Comparison of ENCODE assay signal across 8 mouse cellular contexts in the genomic region with DNA sequence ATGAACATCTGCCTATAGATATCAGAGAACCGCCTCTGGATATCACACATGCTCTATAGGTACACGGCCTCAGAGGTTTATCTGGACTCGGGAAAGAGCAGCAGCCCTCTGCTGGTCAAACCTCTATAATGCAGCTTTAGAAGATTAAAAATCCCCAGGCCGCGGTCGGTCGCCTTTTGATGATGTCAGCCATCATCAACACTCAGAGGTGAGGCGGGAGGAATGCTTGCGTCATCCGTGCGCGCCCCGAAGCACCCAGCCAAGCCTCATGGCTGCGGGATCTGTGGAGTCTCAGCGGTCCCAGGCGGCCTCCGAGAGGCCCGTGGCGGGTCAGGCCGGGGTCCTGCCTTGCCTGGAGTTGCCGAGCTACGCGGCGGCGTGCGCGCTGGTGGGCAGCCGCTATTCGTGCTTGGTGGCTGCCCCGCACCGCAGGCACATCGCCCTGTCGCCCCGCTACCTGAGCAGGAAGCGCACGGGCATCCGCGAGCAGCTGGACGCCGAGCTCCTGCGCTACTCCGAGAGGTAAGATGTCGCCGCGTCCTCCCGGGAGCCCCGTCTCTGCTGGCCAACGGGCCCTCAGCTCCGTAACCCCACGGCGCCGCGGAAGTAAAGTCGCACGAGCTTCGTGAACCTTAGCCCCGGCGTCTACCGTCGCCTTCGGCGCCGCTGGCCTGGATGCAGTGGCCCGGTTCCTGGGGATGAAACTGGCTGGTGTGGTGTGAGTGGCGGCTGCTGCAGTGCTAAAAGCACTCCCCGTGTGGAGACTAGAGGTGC. TPM values are rescaled to one million over a fixed set of nuclear protein-coding genes. Genes with fewer than 3 reads are reported as not detected.
DNase-seq lines count a peak whose midpoint lies in the region; ATAC-seq and TF ChIP-seq lines count a peak whose summit lies in the region.

TSS of gene Twistnb (plus strand) at position 249 of the 774 bp plus-strand sequence.

- peak; percentile 79 for TF ChIP-seq POLR2A in testis, adult 2 months (IDR thresholded peaks at IDR 0.05; ENCODE audit: control insufficient read depth, low read depth, low read length)

- peaks cover 9% of the 10 kb centered on the region for H3K36me3 ChIP-seq in E14TG2a.4 (ENCODE audit: insufficient read depth, low read length)
- H3K36me3 ChIP-seq in forebrain, embryonic 12.5 days (replicated peaks) = no peaks in the 10 kb centered on the region
- no peaks in the 10 kb centered on the region for H3K36me3 ChIP-seq in heart, postnatal 0 days (replicated peaks; ENCODE audit: control insufficient read depth, insufficient read depth, low read length)
- no peaks in the 10 kb centered on the region for H3K36me3 ChIP-seq in liver, embryonic 16.5 days (ENCODE audit: control insufficient read depth, insufficient read depth)
- H3K36me3 ChIP-seq in neural tube, embryonic 13.5 days = no peaks in the 10 kb centered on the region
- no peaks in the 10 kb centered on the region for H3K36me3 ChIP-seq in testis, adult 2 months (ENCODE audit: control insufficient read depth, insufficient read depth, low read length)

- peaks cover 68% of the 10 kb centered on the region for H3K4me1 ChIP-seq in E14TG2a.4 (replicated peaks; ENCODE audit: low read depth, low read length)
- H3K4me1 ChIP-seq in forebrain, embryonic 12.5 days = peaks cover 8% of the 10 kb centered on the region
- H3K4me1 ChIP-seq in heart, postnatal 0 days (ENCODE audit: control insufficient read depth, insufficient read depth) = peaks cover 7% of the 10 kb centered on the region
- peaks cover 6% of the 10 kb centered on the region for H3K4me1 ChIP-seq in liver, embryonic 16.5 days (ENCODE audit: control insufficient read depth, low read depth, low read length)
- peaks cover 7% of the 10 kb centered on the region for H3K4me1 ChIP-seq in neural tube, embryonic 13.5 days (replicated peaks)
- H3K4me1 ChIP-seq in testis, adult 2 months (ENCODE audit: control insufficient read depth, insufficient read depth, low read length) = peaks cover 2% of the 10 kb centered on the region; the same call in 1 of the 2 replicates

- under 1% methylated on average over 66 of the region's 66 CpGs for WGBS in forebrain, embryonic 12.5 days
- under 1% methylated on average over 62 of the region's 66 CpGs for WGBS in heart, postnatal 0 days
- WGBS in liver, embryonic 16.5 days (ENCODE audit: insufficient replicate concordance) = 0% methylated on average over 61 of the region's 66 CpGs
- under 1% methylated on average over 66 of the region's 66 CpGs for WGBS in neural tube, embryonic 13.5 days

- H3K9ac ChIP-seq in forebrain, embryonic 12.5 days = peak within 1 kb of the TSS; percentile 83
- peak within 1 kb of the TSS; percentile 75 for H3K9ac ChIP-seq in heart, postnatal 0 days (replicated peaks; ENCODE audit: low read depth, low read length)
- H3K9ac ChIP-seq in liver, embryonic 16.5 days (ENCODE audit: low read depth, low read length) = peak within 1 kb of the TSS; percentile 88
- peak within 1 kb of the TSS; percentile 87 for H3K9ac ChIP-seq in neural tube, embryonic 13.5 days

- peak within 1 kb of the TSS; percentile 98 for H3K4me3 ChIP-seq in E14TG2a.4 (replicated peaks; ENCODE audit: low read length)
- H3K4me3 ChIP-seq in forebrain, embryonic 12.5 days (replicated peaks) = peak within 1 kb of the TSS; percentile 95
- peak within 1 kb of the TSS; percentile 87 for H3K4me3 ChIP-seq in heart, postnatal 0 days (ENCODE audit: low read depth, low read length)
- peak within 1 kb of the TSS; percentile 93 for H3K4me3 ChIP-seq in liver, embryonic 16.5 days (ENCODE audit: low read depth, low read length)
- H3K4me3 ChIP-seq in neural tube, embryonic 13.5 days = peak within 1 kb of the TSS; percentile 99
- peak within 1 kb of the TSS; percentile 91 for H3K4me3 ChIP-seq in testis, adult 2 months (ENCODE audit: control insufficient read depth, low read depth, low read length)

- TF ChIP-seq EP300 in heart, postnatal 0 days (IDR thresholded peaks at IDR 0.05; ENCODE audit: low read depth) = no peak

- ATAC-seq in forebrain, embryonic 12.5 days (ENCODE audit: low FRiP score) = peak; percentile 98
- ATAC-seq in heart, postnatal 0 days (ENCODE audit: insufficient read depth, low read depth) = peak; percentile 96
- ATAC-seq in liver, embryonic 16.5 days (ENCODE audit: low read depth) = peak; percentile 93
- peak; percentile 97 for ATAC-seq in neural tube, embryonic 13.5 days (ENCODE audit: low read depth)

- DNase-seq in c-Kit-positive CD71-positive TER-119-positive erythroid progenitor cells, embryonic 14.5 days (ENCODE audit: low spot score) = peak; percentile 98
- DNase-seq in heart, postnatal 0 days (ENCODE audit: low spot score) = peak; percentile 90
- peak; percentile 99 for DNase-seq in kidney, postnatal 4 days

- peak within 1 kb of the TSS; percentile 72 for H3K4me2 ChIP-seq in forebrain, embryonic 12.5 days
- peak within 1 kb of the TSS; percentile 91 for H3K4me2 ChIP-seq in heart, postnatal 0 days (ENCODE audit: low read depth, low read length)
- peak within 1 kb of the TSS; percentile 84 for H3K4me2 ChIP-seq in liver, embryonic 16.5 days (ENCODE audit: low read depth, low read length)
- peak within 1 kb of the TSS; percentile 74 for H3K4me2 ChIP-seq in neural tube, embryonic 13.5 days

- H3K9me3 ChIP-seq in E14TG2a.4 (ENCODE audit: low read length) = no peaks in the 10 kb centered on the region
- no peaks in the 10 kb centered on the region for H3K9me3 ChIP-seq in forebrain, embryonic 12.5 days
- H3K9me3 ChIP-seq in heart, postnatal 0 days (replicated peaks; ENCODE audit: control insufficient read depth, low read length) = no peaks in the 10 kb centered on the region
- H3K9me3 ChIP-seq in liver, embryonic 16.5 days (replicated peaks; ENCODE audit: control insufficient read depth, low read length) = no peaks in the 10 kb centered on the region
- H3K9me3 ChIP-seq in neural tube, embryonic 13.5 days = no peaks in the 10 kb centered on the region

- H3K27ac ChIP-seq in forebrain, embryonic 12.5 days = peak within 1 kb of the TSS; percentile 74
- H3K27ac ChIP-seq in heart, postnatal 0 days (ENCODE audit: low read depth) = peak within 1 kb of the TSS; percentile 67
- peak within 1 kb of the TSS; percentile 73 for H3K27ac ChIP-seq in liver, embryonic 16.5 days (ENCODE audit: low read length)
- H3K27ac ChIP-seq in neural tube, embryonic 13.5 days (replicated peaks) = peak within 1 kb of the TSS; percentile 82
- H3K27ac ChIP-seq in testis, adult 2 months (ENCODE audit: control insufficient read depth, insufficient read depth, low read depth, low read length) = peak within 1 kb of the TSS; percentile 1; the same call in 1 of the 2 replicates

- TF ChIP-seq CTCF in E14TG2a.4 (conservative IDR thresholded peaks at IDR 0.05; ENCODE audit: low read length) = peak; percentile 57
- peak; percentile 86 for TF ChIP-seq CTCF in heart, postnatal 0 days (IDR thresholded peaks at IDR 0.05; ENCODE audit: low read depth)
- peak; percentile 48; the same call in 1 of the 2 replicates for TF ChIP-seq CTCF in testis, adult 2 months (IDR thresholded peaks at IDR 0.05; ENCODE audit: control insufficient read depth, insufficient read depth, insufficient replicate concordance, low read depth, low read length)

- H3K27me3 ChIP-seq in E14TG2a.4 (ENCODE audit: insufficient read depth, low read length) = no peaks in the 10 kb centered on the region
- H3K27me3 ChIP-seq in forebrain, embryonic 12.5 days = no peaks in the 10 kb centered on the region
- H3K27me3 ChIP-seq in heart, postnatal 0 days (ENCODE audit: control insufficient read depth, insufficient read depth, low read length) = no peaks in the 10 kb centered on the region
- no peaks in the 10 kb centered on the region; the same call in 1 of the 2 replicates for H3K27me3 ChIP-seq in liver, embryonic 16.5 days (ENCODE audit: control insufficient read depth, insufficient read depth, low read depth, low read length)
- H3K27me3 ChIP-seq in neural tube, embryonic 13.5 days = no peaks in the 10 kb centered on the region
- no peaks in the 10 kb centered on the region for H3K27me3 ChIP-seq in testis, adult 2 months (ENCODE audit: control insufficient read depth, insufficient read depth, low read length)

RNA-seq across cellular contexts. Expression of gene Twistnb, which starts in this region (rescaled TPM):
- 45.2 and 47.3 TPM in 2 replicates for polyA plus RNA-seq in forebrain, embryonic 12.5 days (2016; fragmentation: Nextera tagmentation; extraction: Ambion mirVana)
- total RNA-seq in heart, postnatal 0 days (2014; rRNA removed; ENCODE audit: low replicate concordance) = 7.5 and 24.0 TPM in 2 replicates
- 31.1 and 33.6 TPM in 2 replicates for polyA plus RNA-seq in heart, postnatal 0 days (2015; fragmentation: Nextera tagmentation; extraction: Ambion mirVana)
- polyA plus RNA-seq in liver, embryonic 16.5 days (2015; fragmentation: Nextera tagmentation; extraction: Ambion mirVana) = 21.0 and 23.2 TPM in 2 replicates
- 49.9 and 50.6 TPM in 2 replicates for polyA plus RNA-seq in neural tube, embryonic 13.5 days (2015; fragmentation: Nextera tagmentation; extraction: Ambion mirVana)
- polyA plus RNA-seq in testis, adult 2 months (2012; rRNA removed) = 2.5 and 7.9 TPM in 2 replicates

Comparison
In these comparisons a context has a peak if more than half of its experiments do, and no peak if none do; other contexts are left out.
1. Peak in every context shown above with its lines: DNase-seq, ATAC-seq, H3K4me3 ChIP-seq and H3K27ac ChIP-seq.
2. H3K27ac ChIP-seq: peak in every context shown above with its lines; median percentile 82 in neural tube, embryonic 13.5 days; 74 in forebrain, embryonic 12.5 days; 73 in liver, embryonic 16.5 days; 67 in heart, postnatal 0 days; 1 in testis, adult 2 months.